Mouse (Mus musculus) MEL (cell line): ENCODE results near the gene Gm20388. TPM values are rescaled to one million over a fixed set of nuclear protein-coding genes. Genes with fewer than 3 reads are reported as not detected.

ENCODE experiments used
- DNase-seq: peaks from one replicate; pipeline ENCODE4 v3.0.0; 2011; ENCODE audit warnings: low read depth, low spot score
- H3K27ac ChIP-seq: 2 replicates; pipeline ENCODE4 v1.5.1; 2012; ENCODE audit warnings: low read depth, mild to moderate bottlenecking, control low read depth, low read length, moderate library complexity; ENCODE audit not compliant: control insufficient read depth
- H3K27me3 ChIP-seq, 2 experiments: fragments of 150-350 bp in 1 of 2; sonication (generic) in 1 of 2; 2 replicates each; pipeline ENCODE4 v1.6.1; 2012; ENCODE audit warnings: low read length in 2 of 2, mild to moderate bottlenecking in 2 of 2, improper control_type of control experiment in 1 of 2, moderate library complexity in 1 of 2; ENCODE audit not compliant: insufficient read depth in 2 of 2, control insufficient read depth in 1 of 2
- H3K36me3 ChIP-seq, 2 experiments: 2 replicates each; pipeline ENCODE4 v1.6.1; 2012 to 2014; ENCODE audit warnings: low read length in 2 of 2, improper control_type of control experiment in 1 of 2, inconsistent platforms in 1 of 2, mild to moderate bottlenecking in 1 of 2; ENCODE audit not compliant: insufficient read depth in 2 of 2, control insufficient read depth in 1 of 2
- H3K4me1 ChIP-seq, 2 experiments: fragments of 150-350 bp in 1 of 2; sonication (generic) in 1 of 2; 2 replicates each; pipeline ENCODE4 v1.6.1; 2012; ENCODE audit warnings: low read length in 2 of 2, improper control_type of control experiment in 1 of 2, mild to moderate bottlenecking in 1 of 2; ENCODE audit not compliant: insufficient read depth in 2 of 2, control insufficient read depth in 1 of 2
- H3K4me3 ChIP-seq, 2 experiments: fragments of 150-350 bp in 1 of 2; sonication (generic) in 1 of 2; 2 replicates each; pipeline ENCODE4 v1.5.1; 2012; ENCODE audit warnings: low read depth in 2 of 2, low read length in 2 of 2, mild to moderate bottlenecking in 2 of 2, moderate library complexity in 2 of 2, control low read depth in 1 of 2, improper control_type of control experiment in 1 of 2; ENCODE audit not compliant: control insufficient read depth in 1 of 2, insufficient read depth in 1 of 2
- H3K79me2 ChIP-seq: 2 replicates; pipeline ENCODE4 v1.6.1; 2012; ENCODE audit warnings: mild to moderate bottlenecking, low read length, moderate library complexity; ENCODE audit not compliant: control insufficient read depth, poor library complexity, insufficient read depth
- H3K9ac ChIP-seq: 2 replicates; pipeline ENCODE4 v1.6.1; 2012; ENCODE audit warnings: low read depth, mild to moderate bottlenecking, control low read depth, low read length, moderate library complexity; ENCODE audit not compliant: control insufficient read depth, poor library complexity, severe bottlenecking
- H3K9me3 ChIP-seq: fragments of 150-350 bp; sonication (generic); replicated peaks from 2 replicates; pipeline ENCODE4 v1.6.1; 2012; ENCODE audit warnings: mild to moderate bottlenecking, low read length, improper control_type of control experiment, moderate library complexity; ENCODE audit not compliant: insufficient read depth
- BHLHE40 ChIP-seq: IDR thresholded peaks from 2 replicates; pipeline ENCODE4 v1.6.1; 2012; ENCODE audit warnings: low read depth, mild to moderate bottlenecking, inconsistent platforms, low read length, improper control_type of control experiment, borderline replicate concordance
- CHD2 ChIP-seq: IDR thresholded peaks from 2 replicates; pipeline ENCODE4 v1.6.1; 2011; ENCODE audit warnings: low read length, improper control_type of control experiment
- CTCF ChIP-seq, 3 experiments: IDR thresholded peaks in 2 of 3; conservative IDR thresholded peaks in 1 of 3; 2 replicates each; pipeline ENCODE4 v1.5.1; 2011 to 2012; ENCODE audit warnings: low read length in 3 of 3, low read depth in 2 of 3, mild to moderate bottlenecking in 2 of 3, improper control_type of control experiment in 1 of 3, inconsistent platforms in 1 of 3, mixed read lengths in 1 of 3, moderate library complexity in 1 of 3; ENCODE audit not compliant: control insufficient read depth in 1 of 3, insufficient read depth in 1 of 3, poor library complexity in 1 of 3, severe bottlenecking in 1 of 3
- E2F4 ChIP-seq: IDR thresholded peaks from 2 replicates; pipeline ENCODE4 v1.6.1; 2011; ENCODE audit warnings: low read depth, low read length, improper control_type of control experiment, borderline replicate concordance
- EP300 ChIP-seq, 2 experiments: IDR thresholded peaks; 2 replicates each; pipeline ENCODE4 v1.6.1; 2011; ENCODE audit warnings: improper control_type of control experiment in 2 of 2, low read length in 2 of 2, low read depth in 1 of 2, mild to moderate bottlenecking in 1 of 2
- ETS1 ChIP-seq: IDR thresholded peaks from 2 replicates; pipeline ENCODE4 v1.6.1; 2012; ENCODE audit warnings: low read depth, mild to moderate bottlenecking, inconsistent platforms, low read length, improper control_type of control experiment, moderate library complexity
- GATA1 ChIP-seq: IDR thresholded peaks from 2 replicates; pipeline ENCODE4 v1.6.1; 2011; ENCODE audit warnings: low read depth, low read length, improper control_type of control experiment
- HCFC1 ChIP-seq: IDR thresholded peaks from 2 replicates; pipeline ENCODE4 v1.6.1; 2012; ENCODE audit warnings: low read depth, mild to moderate bottlenecking, inconsistent platforms, low read length, improper control_type of control experiment, moderate library complexity
- KAT2A ChIP-seq: conservative IDR thresholded peaks from 2 replicates; pipeline ENCODE4 v1.6.1; 2012; ENCODE audit warnings: low read depth, low read length, improper control_type of control experiment, inconsistent platforms
- MAX ChIP-seq: IDR thresholded peaks from 2 replicates; pipeline ENCODE4 v1.6.1; 2011; ENCODE audit warnings: low read length, improper control_type of control experiment
- MAZ ChIP-seq: IDR thresholded peaks from 2 replicates; pipeline ENCODE4 v1.6.1; 2012; ENCODE audit warnings: low read depth, mild to moderate bottlenecking, inconsistent platforms, low read length, improper control_type of control experiment
- MXI1 ChIP-seq: IDR thresholded peaks from 2 replicates; pipeline ENCODE4 v1.6.1; 2011; ENCODE audit warnings: mild to moderate bottlenecking, low read depth, low read length, improper control_type of control experiment
- MYC ChIP-seq: IDR thresholded peaks from 2 replicates; pipeline ENCODE4 v1.6.1; 2011; ENCODE audit warnings: low read depth, mild to moderate bottlenecking, low read length, improper control_type of control experiment, moderate library complexity
- NELFE ChIP-seq: IDR thresholded peaks from 2 replicates; pipeline ENCODE4 v1.6.1; 2011; ENCODE audit warnings: low read depth, low read length, improper control_type of control experiment
- POLR2A ChIP-seq, 2 experiments: IDR thresholded peaks; 2 replicates each; pipeline ENCODE4 v1.6.1; 2011 to 2012; ENCODE audit warnings: low read length in 2 of 2, mild to moderate bottlenecking in 2 of 2, control low read depth in 1 of 2, improper control_type of control experiment in 1 of 2, low read depth in 1 of 2, moderate library complexity in 1 of 2; ENCODE audit not compliant: control insufficient read depth in 1 of 2, insufficient read depth in 1 of 2, poor library complexity in 1 of 2
- POLR2AphosphoS2 ChIP-seq: IDR thresholded peaks from 2 replicates; pipeline ENCODE4 v1.6.1; 2011; ENCODE audit warnings: low read length, improper control_type of control experiment
- POLR2AphosphoS5 ChIP-seq: IDR thresholded peaks from 2 replicates; pipeline ENCODE4 v1.6.1; 2012; ENCODE audit warnings: low read depth, borderline replicate concordance, mild to moderate bottlenecking, inconsistent platforms, low read length, moderate library complexity, mixed read lengths
- RAD21 ChIP-seq: IDR thresholded peaks from 2 replicates; pipeline ENCODE4 v1.6.1; 2011; ENCODE audit warnings: mild to moderate bottlenecking, low read depth, low read length, improper control_type of control experiment
- SIN3A ChIP-seq: IDR thresholded peaks from 2 replicates; pipeline ENCODE4 v1.6.1; 2012; ENCODE audit warnings: low read length, improper control_type of control experiment, inconsistent platforms
- SMC3 ChIP-seq: IDR thresholded peaks from 2 replicates; pipeline ENCODE4 v1.6.1; 2011; ENCODE audit warnings: low read depth, low read length, improper control_type of control experiment
- TBP ChIP-seq: IDR thresholded peaks from 2 replicates; pipeline ENCODE4 v1.8.0; 2011; ENCODE audit warnings: low read depth, low read length, improper control_type of control experiment
- TCF12 ChIP-seq: IDR thresholded peaks from 2 replicates; pipeline ENCODE4 v1.6.1; 2014; ENCODE audit warnings: low read depth, mild to moderate bottlenecking, inconsistent platforms, low read length, improper control_type of control experiment, moderate library complexity
- UBTF ChIP-seq: IDR thresholded peaks from 2 replicates; pipeline ENCODE4 v1.6.1; 2012; ENCODE audit warnings: low read depth, mild to moderate bottlenecking, inconsistent platforms, low read length, improper control_type of control experiment, moderate library complexity, borderline replicate concordance; ENCODE audit not compliant: insufficient read depth
- ZKSCAN1 ChIP-seq: IDR thresholded peaks from 2 replicates; pipeline ENCODE4 v1.6.1; 2012; ENCODE audit warnings: low read depth, mild to moderate bottlenecking, inconsistent platforms, low read length, improper control_type of control experiment, moderate library complexity
- ZMIZ1 ChIP-seq: IDR thresholded peaks from 2 replicates; pipeline ENCODE4 v1.6.1; 2012; ENCODE audit warnings: low read depth, mild to moderate bottlenecking, inconsistent platforms, low read length, improper control_type of control experiment, moderate library complexity
- ZNF384 ChIP-seq: IDR thresholded peaks from 2 replicates; pipeline ENCODE4 v1.6.1; 2012; ENCODE audit warnings: low read depth, mild to moderate bottlenecking, inconsistent platforms, low read length, improper control_type of control experiment
- polyA plus RNA-seq, 2 experiments: library from polyadenylated mRNA; stranded (reverse) in 1 of 2; unstranded in 1 of 2; fragments of >175 nt in 1 of 2; fragments of >200 nt in 1 of 2; gene quantifications; 2 replicates each; pipeline versions ENCODE4 v1.2.1 to v1.2.4; 2012; ENCODE audit warnings: low replicate concordance in 2 of 2, low read depth in 1 of 2; ENCODE audit not compliant: insufficient read length in 2 of 2, insufficient read depth in 1 of 2, missing spikeins in 1 of 2
- total RNA-seq: library from RNA; depleted of rRNA; stranded (reverse); fragments of 300-350 nt; gene quantifications from 2 replicates; pipeline ENCODE4 v1.2.3, GENCODE M21; 2012

Gm20388 gene
- total and polyA plus RNA-seq, 3 experiments, result 11.1 to 17.8 TPM; not detected in 1

GRCm38 (mm10) chr8:123625717-123626116 is 3715.1 kb downstream of the Gm20388 start:
- H3K27ac ChIP-seq, result no peak overlapping the region
- H3K27me3 ChIP-seq, result no peaks in the 10 kb centered on the region
- DNase-seq, result peak; percentile 19
- H3K9me3 ChIP-seq, result no peaks in the 10 kb centered on the region
- no peaks in the 10 kb centered on the region for H3K4me1 ChIP-seq
- no peak overlapping the region for H3K4me3 ChIP-seq
- H3K79me2 ChIP-seq, result no peaks in the 10 kb centered on the region
- H3K36me3 ChIP-seq, result no peaks in the 10 kb centered on the region
- no peak overlapping the region for H3K9ac ChIP-seq
- TF ChIP-seq TBP, result peak; percentile 93
- TF ChIP-seq POLR2AphosphoS5, result no peak
- TF ChIP-seq, all 39 proteins: peak for 1

GRCm38 (mm10) chr8:123627410-123628147 is 3716.9 kb downstream of the Gm20388 start:
- H3K4me1 ChIP-seq, result peaks cover 4 to 7% of the 10 kb centered on the region in 2 experiments; a peak in 2 of 4 replicates
- peaks cover 0 to 3% of the 10 kb centered on the region in 2 experiments; a peak in 2 of 4 replicates for H3K36me3 ChIP-seq
- peak; percentile 33 for DNase-seq
- H3K4me3 ChIP-seq, result no peak overlapping the region
- no peak for TF ChIP-seq ZNF384
- no peak for TF ChIP-seq EP300 (IDR thresholded peaks at IDR 0.05; ENCODE audit: low read depth in 1 of 2, low read length in 2 of 2)
- no peak for TF ChIP-seq CHD2
- TF ChIP-seq UBTF, result no peak
- TF ChIP-seq ETS1, result no peak
- no peak for TF ChIP-seq GATA1
- no peak for TF ChIP-seq BHLHE40
- no peak for TF ChIP-seq MAX
- no peak for TF ChIP-seq MXI1
- TF ChIP-seq SIN3A, result no peak
- TF ChIP-seq RAD21, result peak; percentile 16
- no peak for TF ChIP-seq E2F4
- no peak for TF ChIP-seq TCF12
- no peak for TF ChIP-seq ZKSCAN1
- peak in 1 of 3 experiments; percentile 58; a peak in 2 of 6 replicates for TF ChIP-seq CTCF (IDR thresholded peaks at IDR 0.05 in 2 of 3, conservative IDR thresholded peaks at IDR 0.05 in 1 of 3; ENCODE audit: control insufficient read depth in 1 of 3, insufficient read depth in 1 of 3, low read depth in 2 of 3, low read length in 3 of 3, poor library complexity in 1 of 3, severe bottlenecking in 1 of 3)
- TF ChIP-seq HCFC1, result no peak
- no peak for TF ChIP-seq NELFE
- TF ChIP-seq KAT2A, result no peak
- no peak for TF ChIP-seq POLR2AphosphoS2
- peak; percentile 34 for TF ChIP-seq SMC3
- no peak for TF ChIP-seq POLR2A (IDR thresholded peaks at IDR 0.05; ENCODE audit: control insufficient read depth in 1 of 2, insufficient read depth in 1 of 2, low read depth in 1 of 2, low read length in 2 of 2, poor library complexity in 1 of 2)
- TF ChIP-seq MAZ, result no peak
- TF ChIP-seq MYC, result no peak
- TF ChIP-seq ZMIZ1, result no peak
- H3K9ac ChIP-seq, result no peak overlapping the region
- H3K27ac ChIP-seq, result no peak overlapping the region
- H3K27me3 ChIP-seq, result no peaks in the 10 kb centered on the region
- H3K79me2 ChIP-seq, result no peaks in the 10 kb centered on the region
- H3K9me3 ChIP-seq, result no peaks in the 10 kb centered on the region
